ENCODE assay signal across 14 mouse cellular contexts in the genomic region with DNA sequence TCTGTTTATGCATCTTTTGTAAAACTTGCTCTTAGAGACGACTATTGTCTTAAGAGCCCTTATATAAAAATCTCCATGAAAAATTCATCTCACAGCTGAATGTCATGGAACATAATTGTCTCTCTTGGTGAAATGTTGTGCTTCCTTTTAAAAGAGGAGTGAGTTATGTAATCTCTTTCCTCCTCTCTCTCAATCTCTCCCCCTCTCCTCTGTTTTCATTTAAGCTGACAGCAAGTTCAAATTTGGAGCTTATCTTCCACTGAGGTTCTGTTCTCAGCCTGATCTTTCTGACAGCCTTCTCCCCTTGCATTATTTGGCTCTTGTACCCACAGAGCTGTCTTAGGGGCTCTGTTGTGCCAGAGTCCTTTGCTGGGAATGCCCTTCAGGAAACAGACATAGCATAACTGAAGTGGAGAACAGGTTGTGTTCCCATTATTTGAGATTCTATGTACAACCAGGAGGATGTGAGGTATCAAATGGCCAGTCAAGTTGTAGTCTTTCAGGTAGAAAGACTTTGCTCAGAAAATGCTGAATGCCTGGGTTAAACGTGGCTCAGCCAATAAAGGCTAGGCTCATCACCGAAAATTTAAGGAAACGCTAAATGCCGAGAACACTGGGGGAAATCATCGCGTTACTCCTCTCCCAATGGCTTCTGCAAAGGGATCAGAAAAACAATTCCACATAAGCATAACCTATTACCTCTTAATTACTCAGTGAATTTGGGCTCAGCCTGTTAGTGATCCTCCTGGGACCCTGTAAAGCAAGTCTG.
"Had no signal": no experiment of that assay in that cellular context is flagged by ENCODE, and none has a peak within 500 bp of the region (broad histone marks: within the 10 kb centered on the region; RNA-seq: fewer than 3 reads in every experiment).

No protein-coding gene starts in this region.

- H3K9ac ChIP-seq: limb, embryonic 12.5 days; liver, embryonic 13.5 days; liver, postnatal 0 days; midbrain, embryonic 15.5 days; neural tube, embryonic 13.5 days had no signal

- DNase-seq: kidney, adult 18-20 months; kidney, postnatal 10 days; kidney, postnatal 4 days; liver; liver, embryonic 13.5 days; liver, postnatal 0 days; retina, postnatal 1 day; right cerebral cortex, postnatal 4 days; spleen, adult 18-20 months; thymus, adult 2 months; thymus, postnatal 25 days had no signal

- H3K36me3 ChIP-seq: limb, embryonic 12.5 days; liver, embryonic 13.5 days; midbrain, embryonic 15.5 days; neural tube, embryonic 13.5 days had no signal

- H3K9me3 ChIP-seq: limb, embryonic 12.5 days; liver, embryonic 13.5 days; midbrain, embryonic 15.5 days; neural tube, embryonic 13.5 days had no signal

- H3K27me3 ChIP-seq: limb, embryonic 12.5 days; liver, embryonic 13.5 days; midbrain, embryonic 15.5 days; neural tube, embryonic 13.5 days had no signal

- H3K4me3 ChIP-seq: limb, embryonic 12.5 days; liver, embryonic 13.5 days; midbrain, embryonic 15.5 days; neural tube, embryonic 13.5 days had no signal

- H3K4me1 ChIP-seq: limb, embryonic 12.5 days; liver, embryonic 13.5 days; midbrain, embryonic 15.5 days had no signal

- H3K4me2 ChIP-seq: limb, embryonic 12.5 days; liver, embryonic 13.5 days; midbrain, embryonic 15.5 days; neural tube, embryonic 13.5 days had no signal

- ATAC-seq: liver, postnatal 0 days; midbrain, embryonic 15.5 days had no signal

- H3K27ac ChIP-seq: limb, embryonic 12.5 days; liver, embryonic 13.5 days; midbrain, embryonic 15.5 days; neural tube, embryonic 13.5 days had no signal
